Mouse (Mus musculus): ENCODE measurements around the gene Sept11.

DNA sequence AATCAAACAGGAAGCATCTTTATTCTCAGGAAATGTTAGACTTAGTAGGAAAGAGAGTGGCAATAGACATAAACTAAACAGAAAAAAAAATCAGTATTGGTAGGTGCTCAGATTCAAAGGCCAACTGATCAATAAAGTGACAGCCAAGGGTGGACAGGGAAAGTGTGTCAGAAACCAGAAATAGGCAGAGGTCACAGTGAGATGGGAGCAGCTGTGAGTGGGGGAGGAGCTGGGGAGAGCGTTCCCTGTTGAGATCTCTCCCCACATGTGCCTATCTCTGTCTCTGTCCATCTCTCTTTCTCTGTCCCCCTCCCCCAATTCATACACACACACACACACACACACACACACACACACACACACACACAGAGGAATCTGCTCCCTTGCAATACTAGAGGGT lies 43.3 kb upstream of the Sept11 start:
- no peak for TF ChIP-seq SIN3A (IDR thresholded peaks at IDR 0.05; ENCODE audit: low read length)
- TF ChIP-seq ZMIZ1 (IDR thresholded peaks at IDR 0.05; ENCODE audit: low read depth, low read length) = no peak

Measured in CH12.LX (cell line).